Mouse (Mus musculus) limb, embryonic 14.5 days (tissue): Measurements from ENCODE around the gene Syt6. TPM values are rescaled to one million over a fixed set of nuclear protein-coding genes. Genes with fewer than 3 reads are reported as not detected.

Experiments used
- ATAC-seq: fragments of 200-750 bp; cut with Nextera tagmentation; 2 replicates; pipeline ENCODE4 v1.8.0; 2017; ENCODE audit warnings: low read depth, moderate number of reproducible peaks, moderate TSS enrichment; ENCODE audit not compliant: low FRiP score
- DNase-seq: peaks from one replicate; pipeline ENCODE4 v3.0.0-alpha.2; 2015; ENCODE audit warnings: low spot score
- H3K27ac ChIP-seq: fragments of 300-500 bp; sonication (generic); replicated peaks from 2 replicates; pipeline ENCODE4 v1.5.1; 2014; ENCODE audit warnings: low read depth, mild to moderate bottlenecking, low read length, moderate library complexity, mixed read lengths
- H3K27me3 ChIP-seq: fragments of 300-500 bp; sonication (generic); 2 replicates; pipeline ENCODE4 v1.6.1; 2014; ENCODE audit warnings: low read length, mixed read lengths; ENCODE audit not compliant: control insufficient read depth, insufficient read depth
- H3K36me3 ChIP-seq: fragments of 300-500 bp; sonication (generic); 2 replicates; pipeline ENCODE4 v1.6.1; 2014; ENCODE audit warnings: mild to moderate bottlenecking, low read length, moderate library complexity, mixed read lengths; ENCODE audit not compliant: control insufficient read depth, insufficient read depth
- H3K4me1 ChIP-seq: fragments of 300-500 bp; sonication (generic); 2 replicates; pipeline ENCODE4 v1.6.1; 2014; ENCODE audit warnings: antibody characterized with exemption, low read length, mixed read lengths; ENCODE audit not compliant: control insufficient read depth, insufficient read depth
- H3K4me2 ChIP-seq: fragments of 300-500 bp; sonication (generic); replicated peaks from 2 replicates; pipeline ENCODE4 v1.6.1; 2014; ENCODE audit warnings: low read depth, mild to moderate bottlenecking, low read length, moderate library complexity; ENCODE audit not compliant: severe bottlenecking
- H3K4me3 ChIP-seq: fragments of 300-500 bp; sonication (generic); replicated peaks from 2 replicates; pipeline ENCODE4 v1.5.1; 2014; ENCODE audit warnings: low read length
- H3K9ac ChIP-seq: fragments of 300-500 bp; sonication (generic); 2 replicates; pipeline ENCODE4 v1.6.1; 2014; ENCODE audit warnings: mild to moderate bottlenecking, low read depth, low read length, moderate library complexity; ENCODE audit not compliant: severe bottlenecking
- H3K9me3 ChIP-seq: fragments of 300-500 bp; sonication (generic); 2 replicates; pipeline ENCODE4 v1.6.1; 2016; ENCODE audit warnings: low read length; ENCODE audit not compliant: control insufficient read depth
- POLR2A ChIP-seq: fragments of 200-500 bp; IDR thresholded peaks from 2 replicates; pipeline ENCODE4 v1.8.0; 2012; ENCODE audit warnings: inconsistent platforms, mild to moderate bottlenecking, moderate library complexity, borderline replicate concordance; ENCODE audit not compliant: insufficient read depth, insufficient read length; ENCODE audit errors: extremely low read depth
- WGBS: fragments of 180-500 bp; shearing (Covaris S2); extraction: QIAGEN DNeasy Blood & Tissue Kit; methylation state at CpG from one replicate; pipeline ENCODE4 v1.1.7; 2014; 5-methylcytosine and 5-hydroxymethylcytosine counted together
- polyA plus RNA-seq, 2 experiments: library from polyadenylated mRNA; depleted of rRNA in 1 of 2; stranded (reverse) in 1 of 2; unstranded in 1 of 2; fragments of >200 nt; fragmentation: Nextera tagmentation in 1 of 2; extraction: Ambion mirVana in 1 of 2; gene quantifications; 2 replicates each; pipeline versions ENCODE4 v1.2.1 to v1.2.3; 2012 to 2014

The Syt6 gene
- polyA plus RNA-seq (2012; rRNA removed) (0.44 TPM in 2 replicates), polyA plus RNA-seq (2014; fragmentation: Nextera tagmentation; extraction: Ambion mirVana) (0.37 and 0.91 TPM in 2 replicates)

DNA sequence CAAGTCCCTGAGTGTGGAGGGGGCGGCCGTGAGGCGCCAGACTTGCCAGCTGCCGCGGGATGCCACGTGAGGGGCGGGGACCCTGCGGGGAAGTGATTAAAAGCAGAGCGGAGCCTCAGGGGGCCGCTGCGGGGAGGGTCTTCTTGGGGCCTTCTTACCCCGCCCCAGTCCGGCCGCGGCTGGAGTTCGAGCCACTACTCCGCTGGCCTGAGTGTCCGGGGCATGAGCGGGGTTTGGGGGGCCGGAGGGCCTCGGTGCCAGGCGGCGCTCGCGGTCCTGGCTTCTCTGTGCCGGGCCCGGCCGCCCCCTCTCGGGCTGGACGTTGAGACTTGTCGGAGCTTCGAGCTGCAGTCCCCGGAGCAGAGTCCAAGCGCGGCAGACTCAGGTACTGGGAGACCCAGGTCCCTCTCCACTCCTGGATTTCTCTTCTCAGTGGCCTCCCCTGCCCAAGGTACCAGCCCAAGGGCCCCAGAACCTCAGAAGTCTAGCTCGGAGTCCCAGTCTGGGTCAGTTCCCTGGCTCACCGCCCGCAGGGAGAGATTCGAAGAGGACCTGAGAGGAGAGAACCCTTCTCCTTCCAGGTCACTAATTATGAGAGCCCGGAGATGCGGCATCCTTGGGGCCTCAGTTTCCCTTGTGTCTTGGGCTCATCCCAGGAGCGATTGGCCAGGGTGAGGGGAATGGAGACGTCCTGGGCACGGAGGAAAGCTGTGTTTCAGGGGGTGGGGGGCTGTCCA lies at the start of gene Syt6:
TSS of gene Syt6 (plus strand) at position 76 of the 737 bp plus-strand sequence.
- Histone ChIP-seq H3K27ac (no peak within 1 kb of the TSS), H3K9ac (peak within 1 kb of the TSS; percentile 31), H3K4me2 (peak within 1 kb of the TSS; percentile 79), H3K36me3 (no peaks in the 10 kb centered on the region), H3K9me3 (no peaks in the 10 kb centered on the region), H3K27me3 (peaks cover 69% of the 10 kb centered on the region), H3K4me1 (peaks cover 13% of the 10 kb centered on the region), H3K4me3 (peak within 1 kb of the TSS; percentile 45)
- no peak for TF ChIP-seq POLR2A
- no peak for DNase-seq
- WGBS: 2% methylated on average over 38 of the region's 44 CpGs
- ATAC-seq: no peak

DNA sequence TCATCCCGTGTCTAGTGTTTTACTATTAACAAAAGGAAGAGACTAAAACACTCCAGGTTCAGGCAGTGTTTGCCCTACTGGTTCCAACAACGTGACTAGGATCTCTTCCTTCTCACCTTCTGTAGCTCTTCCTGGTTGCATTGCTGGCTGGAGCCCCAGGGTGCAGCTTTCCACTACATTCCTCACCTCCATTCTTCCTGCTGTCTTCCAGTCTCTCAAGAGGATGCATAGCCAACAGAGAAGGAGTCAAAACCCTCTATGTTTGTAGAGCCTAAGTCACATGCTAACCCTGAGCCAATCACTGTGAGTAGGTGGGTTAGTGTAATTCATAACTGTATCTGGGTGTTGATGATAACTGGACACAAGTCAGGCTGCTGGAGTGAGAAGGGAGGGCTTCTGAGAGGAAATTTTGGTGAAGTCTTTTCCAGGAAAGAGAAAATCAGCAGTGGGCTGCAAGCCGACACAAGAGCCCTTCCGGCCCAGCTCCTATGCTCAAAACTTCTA lies 48.8 kb upstream of the Syt6 start:
- TF ChIP-seq POLR2A: no peak
- H3K4me2 ChIP-seq: no peak overlapping the region
- H3K36me3 ChIP-seq: no peaks in the 10 kb centered on the region
- H3K27me3 ChIP-seq: no peaks in the 10 kb centered on the region
- no peaks in the 10 kb centered on the region for H3K9me3 ChIP-seq
- 78% methylated on average over 4 of the region's 4 CpGs for WGBS
- H3K4me3 ChIP-seq: no peak overlapping the region
- no peak overlapping the region for H3K9ac ChIP-seq
- no peaks in the 10 kb centered on the region for H3K4me1 ChIP-seq
- ATAC-seq: no peak
- no peak overlapping the region for H3K27ac ChIP-seq
- no peak for DNase-seq

DNA sequence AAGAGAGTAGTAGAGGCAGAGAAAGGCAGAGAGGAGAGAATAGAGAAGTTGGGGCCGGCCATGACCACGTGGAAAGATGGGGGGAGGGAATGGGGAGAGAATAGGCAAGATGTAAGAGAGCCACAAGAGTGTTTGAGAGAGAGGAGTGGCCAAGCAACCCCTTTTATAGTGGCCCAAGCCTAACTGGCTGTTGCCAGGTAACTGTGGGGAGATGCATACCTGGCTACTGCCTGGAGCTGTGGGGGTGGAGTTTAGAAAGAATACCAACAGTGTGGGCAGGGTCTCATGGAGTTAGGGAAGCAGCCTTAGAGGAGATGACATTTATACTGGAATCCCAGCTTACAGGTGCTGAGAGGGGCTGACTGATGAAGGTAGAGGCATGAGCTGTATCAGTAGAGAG lies 48.2 kb upstream of the Syt6 start:
- no peaks in the 10 kb centered on the region for H3K36me3 ChIP-seq
- no peaks in the 10 kb centered on the region for H3K4me1 ChIP-seq
- no peak overlapping the region for H3K4me3 ChIP-seq
- no peaks in the 10 kb centered on the region for H3K9me3 ChIP-seq
- DNase-seq (no peak), ATAC-seq (no peak)
- no peak overlapping the region for H3K4me2 ChIP-seq
- TF ChIP-seq POLR2A: no peak
- H3K9ac ChIP-seq: no peak overlapping the region
- 20% methylated on average over 2 of the region's 2 CpGs for WGBS
- no peak overlapping the region for H3K27ac ChIP-seq
- no peaks in the 10 kb centered on the region for H3K27me3 ChIP-seq

DNA sequence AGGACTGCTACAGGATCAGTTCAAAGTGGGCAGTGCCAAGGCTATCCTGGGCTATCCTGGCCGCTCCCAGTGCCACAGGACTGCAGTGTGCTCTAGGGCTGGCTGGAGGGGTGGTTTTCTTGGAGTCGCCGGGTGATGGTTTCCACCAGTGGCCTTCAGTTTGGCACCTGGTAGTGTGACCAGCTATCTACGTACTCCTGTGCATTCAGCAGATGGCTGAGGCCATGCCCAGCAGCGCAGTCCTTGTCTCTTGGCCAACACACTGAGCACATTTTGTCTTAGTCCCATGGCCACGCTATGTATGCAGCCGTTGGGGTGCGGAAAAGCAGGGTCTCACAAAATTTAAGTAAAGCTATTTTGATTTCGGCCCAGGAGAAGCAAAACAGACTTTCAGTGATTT lies 41.0 kb upstream of the Syt6 start:
- DNase-seq (no peak), ATAC-seq (no peak)
- WGBS: 92% methylated on average over 9 of the region's 9 CpGs
- Histone ChIP-seq H3K4me3 (no peak overlapping the region), H3K4me2 (no peak overlapping the region), H3K9ac (no peak overlapping the region), H3K27ac (no peak overlapping the region), H3K4me1 (no peaks in the 10 kb centered on the region), H3K9me3 (no peaks in the 10 kb centered on the region), H3K27me3 (no peaks in the 10 kb centered on the region), H3K36me3 (no peaks in the 10 kb centered on the region)
- TF ChIP-seq POLR2A: no peak

DNA sequence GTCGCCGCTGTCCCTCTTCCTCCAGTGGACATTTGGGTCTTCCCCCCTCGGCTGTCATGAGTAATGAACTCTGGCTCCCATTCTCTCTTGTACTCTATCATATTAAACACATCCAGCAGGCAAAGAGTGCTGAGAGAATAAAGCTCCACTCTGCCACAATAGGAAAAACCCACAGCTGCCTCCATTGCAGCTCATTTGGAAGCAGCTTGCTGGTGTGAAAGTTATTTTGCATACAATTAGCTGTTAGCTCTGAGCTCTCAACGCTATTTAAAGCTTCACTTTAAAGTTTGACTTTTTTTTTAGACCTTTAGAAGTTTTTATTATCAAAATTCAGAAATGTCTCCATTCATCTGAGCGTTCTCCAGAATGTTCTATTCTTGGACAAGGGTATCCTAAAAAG lies 39.8 kb upstream of the Syt6 start:
- no peak for DNase-seq
- Histone ChIP-seq H3K4me2 (no peak overlapping the region), H3K4me1 (no peaks in the 10 kb centered on the region), H3K4me3 (no peak overlapping the region), H3K36me3 (no peaks in the 10 kb centered on the region), H3K27ac (no peak overlapping the region), H3K9me3 (no peaks in the 10 kb centered on the region), H3K9ac (no peak overlapping the region), H3K27me3 (no peaks in the 10 kb centered on the region)
- no peak for TF ChIP-seq POLR2A
- WGBS: 59% methylated on average over 5 of the region's 5 CpGs
- ATAC-seq: no peak
